Mouse (Mus musculus): ENCODE measurements around the gene Kazald1. TPM values are rescaled to one million over a fixed set of nuclear protein-coding genes. Genes with fewer than 3 reads are reported as not detected.

Gene Kazald1
- polyA plus RNA-seq, 1 experiment from 2014 or later, result 0.94 TPM

- no peak for ATAC-seq
- peak overlapping the region; percentile 30; the same call in 1 of the 2 replicates for H3K4me3 ChIP-seq (replicated peaks)
- 2% methylated on average over 5 of the region's 5 CpGs for WGBS
- peaks cover 98% of the 10 kb centered on the region for H3K27me3 ChIP-seq
- H3K4me2 ChIP-seq (replicated peaks), result peak overlapping the region; percentile 55
- no peak overlapping the region for H3K9ac ChIP-seq (replicated peaks)
- no peak overlapping the region for H3K27ac ChIP-seq
- no peaks in the 10 kb centered on the region for H3K36me3 ChIP-seq
- H3K4me1 ChIP-seq (replicated peaks), result peaks cover 30% of the 10 kb centered on the region
- H3K9me3 ChIP-seq, result no peaks in the 10 kb centered on the region
Measured at GRCm38 (mm10) chr19:45081279-45081678, 6.2 kb downstream of the Kazald1 start.

GRCm38 (mm10) chr19:45081841-45082550 lies 7.0 kb downstream of the Kazald1 start:
- no peak overlapping the region for H3K9ac ChIP-seq (replicated peaks)
- H3K4me1 ChIP-seq (replicated peaks), result peaks cover 23% of the 10 kb centered on the region
- no peaks in the 10 kb centered on the region for H3K9me3 ChIP-seq
- H3K4me2 ChIP-seq (replicated peaks), result no peak overlapping the region
- H3K27ac ChIP-seq, result no peak overlapping the region
- no peak for ATAC-seq
- 18% methylated on average over 11 of the region's 11 CpGs for WGBS
- no peak overlapping the region for H3K4me3 ChIP-seq (replicated peaks)
- H3K36me3 ChIP-seq, result no peaks in the 10 kb centered on the region
- peaks cover 98% of the 10 kb centered on the region for H3K27me3 ChIP-seq

- Histone ChIP-seq H3K4me1 (replicated peaks) (no peaks in the 10 kb centered on the region), H3K4me2 (replicated peaks) (no peak overlapping the region), H3K9me3 (no peaks in the 10 kb centered on the region), H3K9ac (replicated peaks) (no peak overlapping the region), H3K36me3 (no peaks in the 10 kb centered on the region), H3K4me3 (replicated peaks) (no peak overlapping the region), H3K27me3 (peaks cover 27% of the 10 kb centered on the region), H3K27ac (no peak overlapping the region)
- WGBS, result 27% methylated on average over 11 of the region's 11 CpGs
- ATAC-seq, result no peak
Measured at GRCm38 (mm10) chr19:45097868-45098267, 22.8 kb downstream of the Kazald1 start.

GRCm38 (mm10) chr19:45100486-45101270 lies 25.6 kb downstream of the Kazald1 start:
- H3K9ac ChIP-seq (replicated peaks), result no peak overlapping the region
- H3K27ac ChIP-seq, result no peak overlapping the region
- 75% methylated on average over 8 of the region's 8 CpGs for WGBS
- H3K27me3 ChIP-seq, result peaks cover 44% of the 10 kb centered on the region
- H3K4me3 ChIP-seq (replicated peaks), result no peak overlapping the region
- ATAC-seq, result no peak
- H3K9me3 ChIP-seq, result no peaks in the 10 kb centered on the region
- no peak overlapping the region for H3K4me2 ChIP-seq (replicated peaks)
- H3K4me1 ChIP-seq (replicated peaks), result peaks cover 8% of the 10 kb centered on the region; the same call in 1 of the 2 replicates
- no peaks in the 10 kb centered on the region for H3K36me3 ChIP-seq

GRCm38 (mm10) chr19:45105591-45105990 lies 30.6 kb downstream of the Kazald1 start:
- H3K4me2 ChIP-seq (replicated peaks), result no peak overlapping the region
- H3K9ac ChIP-seq (replicated peaks), result no peak overlapping the region
- no peaks in the 10 kb centered on the region for H3K9me3 ChIP-seq
- no peak overlapping the region for H3K4me3 ChIP-seq (replicated peaks)
- peaks cover 24% of the 10 kb centered on the region for H3K27me3 ChIP-seq
- peaks cover 8% of the 10 kb centered on the region; the same call in 1 of the 2 replicates for H3K4me1 ChIP-seq (replicated peaks)
- H3K36me3 ChIP-seq, result no peaks in the 10 kb centered on the region
- H3K27ac ChIP-seq, result no peak overlapping the region
- ATAC-seq, result no peak
- 58% methylated on average over 1 of the region's 1 CpGs for WGBS

- H3K27ac ChIP-seq, result no peak overlapping the region
- no peak for ATAC-seq
- WGBS, result 56% methylated on average over 6 of the region's 6 CpGs
- H3K4me2 ChIP-seq (replicated peaks), result no peak overlapping the region
- peaks cover 8% of the 10 kb centered on the region; the same call in 1 of the 2 replicates for H3K4me1 ChIP-seq (replicated peaks)
- H3K9ac ChIP-seq (replicated peaks), result no peak overlapping the region
- H3K36me3 ChIP-seq, result no peaks in the 10 kb centered on the region
- no peak overlapping the region for H3K4me3 ChIP-seq (replicated peaks)
- peaks cover 20% of the 10 kb centered on the region for H3K27me3 ChIP-seq
- H3K9me3 ChIP-seq, result no peaks in the 10 kb centered on the region
Measured at GRCm38 (mm10) chr19:45106689-45107088, 31.6 kb downstream of the Kazald1 start.

GRCm38 (mm10) chr19:45110681-45111080 lies 35.6 kb downstream of the Kazald1 start:
- WGBS, result 81% methylated on average over 8 of the region's 8 CpGs
- H3K4me3 ChIP-seq (replicated peaks), result no peak overlapping the region
- no peaks in the 10 kb centered on the region for H3K36me3 ChIP-seq
- no peak overlapping the region for H3K4me2 ChIP-seq (replicated peaks)
- no peak overlapping the region for H3K27ac ChIP-seq
- H3K9me3 ChIP-seq, result no peaks in the 10 kb centered on the region
- H3K27me3 ChIP-seq, result peaks cover 5% of the 10 kb centered on the region
- peaks cover 10% of the 10 kb centered on the region for H3K4me1 ChIP-seq (replicated peaks)
- ATAC-seq, result no peak
- H3K9ac ChIP-seq (replicated peaks), result no peak overlapping the region

GRCm38 (mm10) chr19:45112444-45112843 lies 37.4 kb downstream of the Kazald1 start:
- no peak overlapping the region for H3K9ac ChIP-seq (replicated peaks)
- no peak overlapping the region for H3K4me3 ChIP-seq (replicated peaks)
- no peaks in the 10 kb centered on the region for H3K36me3 ChIP-seq
- H3K9me3 ChIP-seq, result no peaks in the 10 kb centered on the region
- WGBS, result 86% methylated on average over 6 of the region's 6 CpGs
- H3K27ac ChIP-seq, result no peak overlapping the region
- H3K4me1 ChIP-seq (replicated peaks), result peaks cover 10% of the 10 kb centered on the region
- no peak overlapping the region for H3K4me2 ChIP-seq (replicated peaks)
- H3K27me3 ChIP-seq, result peaks cover 8% of the 10 kb centered on the region
- ATAC-seq, result no peak

GRCm38 (mm10) chr19:45113791-45114460 lies 38.9 kb downstream of the Kazald1 start:
- peaks cover 15% of the 10 kb centered on the region for H3K27me3 ChIP-seq
- 2% methylated on average over 18 of the region's 18 CpGs for WGBS
- H3K36me3 ChIP-seq, result no peaks in the 10 kb centered on the region
- H3K4me1 ChIP-seq (replicated peaks), result peaks cover 10% of the 10 kb centered on the region
- ATAC-seq, result no peak
- H3K9me3 ChIP-seq, result no peaks in the 10 kb centered on the region
- no peak overlapping the region for H3K4me3 ChIP-seq (replicated peaks)
- H3K9ac ChIP-seq (replicated peaks), result no peak overlapping the region
- no peak overlapping the region for H3K27ac ChIP-seq
- peak overlapping the region; percentile 23 for H3K4me2 ChIP-seq (replicated peaks)

- Histone ChIP-seq H3K27ac (no peak overlapping the region), H3K9ac (replicated peaks) (no peak overlapping the region), H3K4me1 (replicated peaks) (peaks cover 10% of the 10 kb centered on the region), H3K4me3 (replicated peaks) (no peak overlapping the region), H3K36me3 (no peaks in the 10 kb centered on the region), H3K9me3 (no peaks in the 10 kb centered on the region), H3K4me2 (replicated peaks) (no peak overlapping the region), H3K27me3 (peaks cover 15% of the 10 kb centered on the region)
- ATAC-seq, result no peak
- 40% methylated on average over 2 of the region's 3 CpGs for WGBS
Measured at GRCm38 (mm10) chr19:45114772-45115171, 39.7 kb downstream of the Kazald1 start.

- Histone ChIP-seq H3K4me2 (replicated peaks) (no peak overlapping the region), H3K27ac (no peak overlapping the region), H3K4me3 (replicated peaks) (no peak overlapping the region), H3K9me3 (no peaks in the 10 kb centered on the region), H3K4me1 (replicated peaks) (peaks cover 10% of the 10 kb centered on the region), H3K36me3 (no peaks in the 10 kb centered on the region), H3K9ac (replicated peaks) (no peak overlapping the region), H3K27me3 (peaks cover 15% of the 10 kb centered on the region; the same call in 1 of the 2 replicates)
- ATAC-seq, result no peak
- 59% methylated on average over 1 of the region's 1 CpGs for WGBS
Measured at GRCm38 (mm10) chr19:45116798-45117197, 41.8 kb downstream of the Kazald1 start.
